Mouse (Mus musculus): Measurements from ENCODE around the gene Vtcn1. TPM values are rescaled to one million over a fixed set of nuclear protein-coding genes. Genes with fewer than 3 reads are reported as not detected.
A peak's percentile ranks its signal among the peaks of the same experiment; 100 is the strongest.

The Vtcn1 gene
- total RNA-seq, 1 experiment from 2014 or later = not detected

DNA sequence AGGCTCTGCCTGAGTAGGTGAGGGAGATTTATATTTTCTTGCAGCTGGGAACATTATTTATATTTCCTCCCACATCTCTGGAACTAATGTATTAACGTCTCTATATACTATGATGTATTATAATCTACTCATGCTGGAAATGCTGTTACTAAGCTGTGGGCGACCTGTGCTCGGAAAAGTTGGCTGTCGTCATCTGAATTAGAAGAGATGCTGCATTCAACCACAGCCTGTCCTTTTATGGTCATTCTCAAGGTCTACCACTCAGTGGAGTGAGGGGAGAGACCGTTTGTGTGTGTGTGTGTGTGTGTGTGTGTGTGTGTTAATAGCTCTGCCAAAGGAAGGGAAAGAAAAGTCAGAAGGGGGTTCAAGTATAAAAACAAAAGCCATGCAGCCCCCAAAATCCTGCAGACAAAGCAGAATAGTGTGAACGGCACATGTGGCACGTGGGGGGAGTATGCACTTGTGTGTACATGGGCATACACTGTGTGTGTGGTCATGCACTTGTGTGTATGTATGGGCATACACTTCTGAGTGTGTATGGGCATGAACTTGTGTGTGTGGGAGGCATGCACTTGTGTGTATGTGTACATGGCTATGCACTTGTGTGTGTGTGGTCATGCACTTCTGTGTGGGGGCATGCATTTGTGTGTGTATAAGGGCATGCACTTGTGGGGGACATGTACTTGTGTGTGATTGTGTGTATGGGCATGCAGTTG lies 86.4 kb downstream of the Vtcn1 start:
- no peak for ATAC-seq (replicated peaks; ENCODE audit: low read depth, poor library complexity, severe bottlenecking)

DNA sequence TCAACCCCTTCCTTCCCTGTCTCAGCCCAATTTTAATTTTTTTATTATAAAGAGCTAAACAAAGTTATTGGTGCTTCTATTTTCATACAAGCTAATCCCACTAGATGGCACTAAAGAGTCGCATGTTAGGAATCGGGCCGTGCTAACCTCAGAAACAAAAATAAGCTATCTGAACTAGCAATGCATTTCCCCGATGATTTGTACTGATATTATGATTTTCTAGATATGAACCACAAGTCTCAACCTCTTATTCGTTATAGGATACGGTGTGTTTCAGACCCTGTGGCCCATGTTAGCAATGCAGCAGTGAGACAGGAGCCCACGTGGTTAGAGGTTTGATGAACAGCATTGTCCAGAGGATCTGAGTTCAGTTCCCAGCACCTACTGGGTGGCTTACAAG lies 91.6 kb downstream of the Vtcn1 start:
- ATAC-seq (replicated peaks; ENCODE audit: low read depth, poor library complexity, severe bottlenecking) = peak; percentile 70

DNA sequence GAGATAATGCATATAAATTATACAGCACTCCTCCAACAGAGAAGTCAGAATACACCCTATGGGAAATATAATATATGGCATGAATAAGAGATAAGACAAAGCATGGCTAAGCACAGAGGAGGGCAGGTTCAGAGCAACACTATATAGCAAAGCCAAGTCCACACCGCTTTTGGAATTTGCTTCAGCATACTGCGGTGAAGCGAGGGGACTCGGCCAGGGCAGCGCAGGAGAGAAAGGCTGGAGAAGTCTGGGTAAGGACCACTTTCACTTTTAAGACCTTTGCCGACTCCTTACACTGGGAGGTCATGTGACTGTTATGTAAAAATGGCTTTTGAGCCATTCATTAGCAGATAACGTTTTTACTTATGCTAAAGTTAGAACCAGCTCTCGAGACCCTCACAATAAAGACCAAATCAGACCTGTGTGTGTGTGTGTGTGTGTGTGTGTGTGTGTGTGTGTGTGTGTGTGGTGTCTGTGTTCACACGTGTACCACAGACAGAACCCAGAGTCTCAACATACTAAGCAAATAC lies 95.4 kb downstream of the Vtcn1 start:
- ATAC-seq (replicated peaks; ENCODE audit: low read depth, poor library complexity, severe bottlenecking) = no peak

DNA sequence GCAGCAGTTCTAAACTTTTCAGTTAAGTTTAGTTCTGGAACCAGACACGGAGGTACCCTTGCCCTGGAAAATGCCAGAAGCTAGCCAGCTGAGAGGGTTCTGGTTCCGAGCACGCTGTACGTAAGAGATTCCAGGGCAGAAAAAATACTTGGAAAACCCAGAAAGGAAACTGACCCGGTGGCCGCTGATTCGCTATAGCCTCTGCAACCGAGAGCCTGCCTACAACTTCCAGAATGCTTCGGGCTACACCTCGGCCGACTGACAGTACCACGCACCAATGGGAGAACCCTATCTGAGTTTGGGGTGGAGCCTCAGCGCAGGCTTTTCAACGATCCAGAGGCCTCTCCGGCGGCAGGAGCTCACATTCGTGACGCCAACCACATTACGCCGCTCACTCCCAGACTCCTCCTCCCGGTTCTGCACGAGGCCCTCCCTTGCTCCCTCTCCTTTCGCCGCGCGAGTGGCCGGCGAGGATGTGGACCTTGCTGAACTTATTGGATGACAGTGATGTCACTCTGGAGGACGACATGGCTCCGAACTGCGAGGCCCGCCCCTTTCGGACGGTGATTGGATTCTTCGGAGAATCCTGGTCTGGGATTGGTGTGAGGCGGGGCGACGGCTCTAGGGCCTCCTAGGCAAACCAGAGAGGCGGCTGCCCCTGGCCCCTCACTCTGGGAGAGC lies 96.7 kb downstream of the Vtcn1 start, which contains the start of gene Trim45:
Gene Trim45, plus strand, starts transcription at position 378 of the 681 bp plus-strand sequence.
- ATAC-seq (replicated peaks; ENCODE audit: low read depth, poor library complexity, severe bottlenecking) = peak; percentile 91

DNA sequence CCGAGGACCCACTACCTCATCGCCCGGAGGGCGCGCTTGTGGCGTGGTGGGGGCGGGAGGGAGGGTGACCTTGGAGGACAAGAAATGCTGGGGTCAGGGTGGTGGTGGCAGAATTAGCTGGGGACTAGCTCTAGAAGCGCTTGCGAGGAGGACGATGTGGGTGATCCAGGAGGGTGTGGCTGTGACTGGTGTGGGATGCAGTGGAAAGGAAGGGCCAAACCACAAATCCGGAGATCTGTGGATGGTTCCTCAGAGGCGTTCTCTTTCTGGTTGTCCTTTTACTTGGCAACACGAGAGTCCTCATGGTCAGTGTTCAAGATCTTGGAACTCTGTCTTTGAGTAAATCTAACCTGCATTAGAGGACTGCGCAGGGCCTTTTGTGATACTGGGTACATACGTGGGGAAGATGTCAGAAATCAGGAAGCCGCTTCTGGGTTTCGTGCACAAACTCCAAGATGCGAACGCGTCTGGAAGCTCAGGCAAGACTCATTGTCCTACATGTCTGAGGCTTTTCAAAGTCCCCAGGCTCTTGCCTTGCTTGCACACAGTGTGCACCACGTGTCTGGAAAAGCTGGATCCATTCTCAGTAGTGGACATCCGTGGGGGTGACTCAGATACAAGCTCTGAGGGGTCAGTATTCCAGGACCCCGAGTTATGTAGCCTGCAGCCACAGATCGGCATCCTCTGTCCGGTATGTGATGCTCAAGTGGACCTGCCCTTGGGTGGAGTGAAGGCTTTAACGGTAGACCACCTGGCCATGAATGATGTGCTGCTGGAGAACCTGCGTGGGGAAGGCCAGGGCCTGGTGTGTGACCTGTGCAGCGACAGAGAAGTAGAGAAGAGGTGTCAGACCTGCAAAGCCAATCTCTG lies 97.5 kb downstream of the Vtcn1 start:
- peak; percentile 12 for ATAC-seq (replicated peaks; ENCODE audit: low read depth, poor library complexity, severe bottlenecking)

DNA sequence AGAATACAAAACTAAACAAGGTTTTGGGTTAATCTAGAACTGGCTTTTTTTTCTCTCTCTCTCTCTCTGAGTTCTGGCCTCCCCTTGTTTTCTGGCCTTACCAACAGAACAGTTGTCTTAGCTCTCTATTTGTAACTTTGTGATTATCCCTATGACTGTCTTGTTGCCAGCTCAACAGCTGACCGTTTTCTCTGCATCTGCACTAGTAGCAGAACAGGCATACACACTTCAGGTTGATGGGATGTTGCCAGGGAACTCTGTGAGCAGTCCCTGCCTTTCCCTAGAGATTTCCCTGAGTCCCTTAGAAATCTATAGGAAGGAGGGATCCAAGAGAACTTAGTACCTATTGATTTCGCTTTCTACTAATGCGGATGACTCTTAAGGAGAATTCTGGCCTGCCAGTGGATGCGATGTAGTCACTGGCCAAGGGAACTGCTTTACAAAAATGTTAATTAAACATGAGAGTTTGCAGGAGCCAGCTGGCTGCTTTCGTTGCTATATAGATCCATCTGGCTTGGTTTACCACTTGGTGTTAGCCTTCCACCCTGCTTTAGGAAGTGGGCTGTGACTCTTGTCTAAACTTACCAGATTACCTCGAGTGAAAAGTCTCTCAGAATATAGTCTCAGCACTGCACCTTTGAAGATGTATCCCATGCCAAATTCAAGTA lies 98.9 kb downstream of the Vtcn1 start:
- no peak for ATAC-seq (replicated peaks; ENCODE audit: low read depth, poor library complexity, severe bottlenecking)

DNA sequence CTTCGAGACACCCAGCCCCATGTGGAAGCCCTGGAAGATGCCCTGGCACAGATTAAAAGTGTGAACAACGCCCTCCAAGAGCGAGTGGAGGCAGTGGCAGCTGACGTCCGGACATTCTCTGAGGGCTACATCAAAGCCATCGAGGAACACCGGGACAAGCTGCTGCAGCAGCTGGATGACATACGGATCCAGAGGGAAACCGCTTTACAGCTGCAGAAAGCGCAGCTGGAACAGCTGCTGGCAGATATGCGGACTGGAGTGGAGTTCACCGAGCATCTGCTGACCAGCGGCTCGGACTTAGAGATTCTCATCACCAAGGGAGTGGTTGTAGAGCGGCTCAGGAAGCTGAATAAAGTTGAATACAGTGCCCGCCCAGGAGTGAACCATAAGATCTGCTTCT lies 99.9 kb downstream of the Vtcn1 start:
- no peak for ATAC-seq (replicated peaks; ENCODE audit: low read depth, poor library complexity, severe bottlenecking)

DNA sequence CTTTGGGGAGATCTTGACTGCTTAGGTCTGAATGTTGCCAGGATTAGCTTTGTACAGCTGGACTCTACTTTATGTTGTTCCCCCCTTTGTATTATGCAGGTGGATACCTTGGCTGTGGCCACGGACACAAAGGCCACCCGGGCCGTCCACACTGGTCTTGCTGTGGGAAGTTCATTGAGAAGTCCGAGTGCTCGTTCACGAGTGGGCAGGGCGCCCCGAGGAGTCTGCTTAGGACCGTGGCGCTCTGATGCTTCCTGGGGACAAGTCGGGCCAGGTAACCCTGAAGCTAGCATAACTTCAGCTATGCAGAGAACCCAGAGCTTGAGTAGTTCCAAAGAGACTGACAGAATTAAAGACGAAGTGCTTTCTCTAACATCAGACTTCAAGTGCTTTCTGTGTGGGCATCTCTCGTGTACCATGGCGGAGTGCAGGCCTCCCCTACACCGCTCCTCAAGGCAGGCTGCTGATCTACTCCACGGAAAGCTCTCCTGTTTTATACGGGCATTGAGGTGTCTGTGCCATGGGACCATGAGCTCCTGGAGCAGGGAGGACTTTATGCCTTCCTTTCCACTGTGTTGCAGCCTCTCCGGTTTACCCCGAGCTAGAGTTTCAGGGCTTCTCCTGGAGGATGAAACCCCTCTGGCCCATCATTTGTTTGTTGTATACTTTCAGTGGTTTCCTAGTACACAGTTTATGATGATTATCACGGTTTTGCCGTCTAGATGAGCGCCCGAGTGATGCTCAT lies 106.2 kb downstream of the Vtcn1 start:
- no peak for ATAC-seq (replicated peaks; ENCODE audit: low read depth, poor library complexity, severe bottlenecking)

DNA sequence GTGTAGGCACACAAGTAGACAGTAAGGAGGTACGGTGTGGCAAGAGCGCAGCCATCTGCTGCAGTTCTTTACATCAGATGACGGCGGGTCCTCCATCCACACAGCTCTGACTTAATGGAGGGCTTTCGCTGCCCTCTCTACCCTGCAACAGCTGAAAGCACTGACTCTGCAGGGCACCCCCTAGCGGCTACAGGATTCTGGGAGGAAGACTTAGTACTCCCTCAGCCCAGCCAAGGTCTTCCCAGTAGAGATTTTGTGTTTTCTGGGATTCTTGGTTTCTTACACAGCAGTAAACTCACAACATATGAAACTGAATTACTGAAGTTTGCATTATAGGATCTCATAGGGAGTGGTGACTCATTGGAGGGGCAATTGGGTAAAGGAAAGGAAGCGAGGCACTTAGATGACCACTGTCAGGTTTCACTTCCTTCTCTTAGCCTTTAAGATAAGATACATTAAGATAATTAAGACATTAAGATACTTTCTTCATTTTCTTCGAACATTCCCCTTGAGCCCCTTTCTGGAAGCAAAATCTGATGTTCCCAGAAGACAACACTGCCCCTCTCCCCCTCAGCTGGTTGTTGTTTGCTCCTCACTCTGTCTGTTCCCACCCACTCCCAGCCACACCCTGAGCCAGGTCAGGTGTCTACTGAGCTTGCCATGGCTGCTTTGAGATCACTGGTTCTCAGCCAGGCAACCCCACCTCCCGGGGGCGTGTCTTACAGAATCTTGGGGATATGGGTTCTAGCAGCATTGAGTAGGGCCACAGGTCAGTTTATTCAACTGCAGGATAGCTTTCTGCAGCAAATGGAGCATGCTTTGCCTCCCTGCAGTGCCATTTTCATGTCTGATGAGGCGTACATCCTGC lies 107.1 kb downstream of the Vtcn1 start:
- ATAC-seq (replicated peaks; ENCODE audit: low read depth, poor library complexity, severe bottlenecking) = peak; percentile 84

DNA sequence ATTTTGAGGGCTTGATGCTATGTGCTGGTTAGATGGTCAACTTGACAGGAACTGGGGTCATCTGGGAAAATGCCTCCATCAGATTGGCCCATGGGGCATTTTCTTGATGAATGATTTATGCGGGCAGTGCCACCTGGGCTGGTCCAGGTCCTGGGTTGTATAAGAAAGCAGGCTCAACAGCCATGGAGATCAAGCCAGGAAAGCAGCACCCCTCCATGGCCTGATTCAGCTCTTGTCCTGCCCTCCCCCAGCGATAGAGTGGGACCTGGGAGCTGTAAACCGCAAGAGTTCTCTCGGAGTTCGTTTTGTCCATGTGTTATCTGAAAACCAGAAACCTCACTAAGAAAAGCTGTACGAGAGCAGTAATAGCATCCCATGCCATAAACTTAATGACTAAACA lies 110.3 kb downstream of the Vtcn1 start:
- no peak for ATAC-seq (replicated peaks; ENCODE audit: low read depth, poor library complexity, severe bottlenecking)

DNA sequence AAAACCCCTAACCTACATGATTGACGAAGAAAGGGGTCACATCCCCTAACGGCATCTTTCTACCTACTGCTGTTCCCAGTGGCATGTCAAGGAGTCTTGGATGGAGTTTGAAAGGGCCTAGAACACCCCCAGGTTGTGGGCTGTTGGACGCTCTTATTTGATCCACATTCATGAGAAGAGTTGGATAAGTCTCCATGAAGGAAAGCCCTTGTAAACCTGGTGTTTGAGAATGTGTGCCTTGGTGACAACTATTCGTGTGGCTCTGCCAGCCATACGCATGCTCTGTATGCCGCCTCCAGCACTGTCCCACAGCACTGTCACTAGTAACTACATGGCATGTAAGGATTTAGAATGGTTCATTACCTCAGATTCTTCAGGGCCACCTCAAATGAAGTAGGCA lies 110.9 kb downstream of the Vtcn1 start:
- ATAC-seq (replicated peaks; ENCODE audit: low read depth, poor library complexity, severe bottlenecking) = no peak

DNA sequence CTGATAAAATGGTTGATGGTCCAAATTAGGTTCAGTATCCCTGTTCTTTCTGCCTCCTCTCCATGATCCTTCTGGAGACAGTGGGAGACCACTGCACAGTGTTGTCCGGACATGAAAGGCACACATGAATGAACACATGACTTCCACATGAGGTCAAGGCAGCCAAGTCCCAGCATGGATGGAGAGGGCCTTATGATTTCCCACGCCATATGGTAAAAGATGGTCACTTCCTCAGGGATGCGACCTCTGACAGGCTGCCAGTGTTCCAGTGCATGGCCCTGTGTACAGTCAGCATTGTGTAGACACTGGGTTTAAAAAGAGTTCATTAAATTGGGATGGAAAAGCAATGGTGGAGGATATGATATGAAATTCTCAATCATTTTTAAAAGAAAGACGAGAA lies 113.0 kb downstream of the Vtcn1 start:
- no peak for ATAC-seq (replicated peaks; ENCODE audit: low read depth, poor library complexity, severe bottlenecking)

DNA sequence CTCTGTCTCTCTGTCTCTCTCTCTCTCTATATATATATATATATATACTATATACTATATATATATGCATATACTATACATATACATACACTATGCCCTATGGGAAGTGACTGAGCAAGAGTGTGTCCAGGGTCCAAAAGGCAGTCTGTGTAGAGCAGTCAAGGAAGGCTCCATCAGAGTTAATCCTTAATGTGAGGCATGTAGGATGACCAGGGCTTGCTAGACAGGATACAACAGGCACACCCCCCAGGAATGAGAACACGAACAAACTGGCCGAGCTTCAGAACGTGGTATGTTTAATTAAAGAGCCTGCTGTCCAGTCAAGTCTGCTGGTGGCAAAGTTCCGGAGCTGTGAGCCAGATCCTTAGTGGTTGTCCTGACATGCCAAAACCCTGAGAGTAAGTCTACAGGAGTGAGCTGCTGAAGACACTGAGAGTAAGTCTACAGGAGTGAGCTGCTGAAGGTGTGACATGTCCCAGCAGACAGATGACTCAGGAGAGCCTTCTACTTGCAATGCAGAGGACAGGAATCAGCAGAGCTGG lies 115.3 kb downstream of the Vtcn1 start:
- ATAC-seq (replicated peaks; ENCODE audit: low read depth, poor library complexity, severe bottlenecking) = no peak

Other genes starting within 250 kb of the Vtcn1 start
- 72.5 and 107 TPM in 2 replicates for gene Man1a2, start 140.0 kb upstream of the Vtcn1 start, total RNA-seq (2017)
- gene Trim45, start 96.7 kb downstream of the Vtcn1 start, total RNA-seq (2017) = 6.2 and 7.6 TPM in 2 replicates
- 32.6 and 35.4 TPM in 2 replicates for gene Ttf2, start 144.2 kb downstream of the Vtcn1 start, total RNA-seq (2017)
- 0.15 TPM in 1 of 2 replicates, not detected in the other for gene Cd101, start 204.1 kb downstream of the Vtcn1 start, total RNA-seq (2017)